Mouse (Mus musculus): ENCODE results near the gene Chka.

Chka gene

GRCm38 (mm10) chr19:3889096-3889495 lies 37.5 kb downstream of the Chka start:
- no peak for DNase-seq (ENCODE audit: low read depth, low spot score)

GRCm38 (mm10) chr19:3890181-3890580 lies 38.6 kb downstream of the Chka start:
- no peak for DNase-seq (ENCODE audit: low read depth, low spot score)

GRCm38 (mm10) chr19:3893545-3894116 lies 42.1 kb downstream of the Chka start:
- no peak for DNase-seq (ENCODE audit: low read depth, low spot score)

- no peak for DNase-seq (ENCODE audit: low read depth, low spot score)
Observed at GRCm38 (mm10) chr19:3894294-3894693, 42.7 kb downstream of the Chka start.

GRCm38 (mm10) chr19:3895171-3895631 lies 43.6 kb downstream of the Chka start:
- no peak for DNase-seq (ENCODE audit: low read depth, low spot score)

GRCm38 (mm10) chr19:3896208-3896607 lies 44.6 kb downstream of the Chka start:
- DNase-seq (ENCODE audit: low read depth, low spot score) = no peak

- no peak for DNase-seq (ENCODE audit: low read depth, low spot score)
Observed at GRCm38 (mm10) chr19:3897557-3897956, 46.0 kb downstream of the Chka start.

GRCm38 (mm10) chr19:3898952-3899351 lies 47.4 kb downstream of the Chka start:
- no peak for DNase-seq (ENCODE audit: low read depth, low spot score)

GRCm38 (mm10) chr19:3899618-3900017 lies 48.0 kb downstream of the Chka start:
- DNase-seq (ENCODE audit: low read depth, low spot score) = no peak

- no peak for DNase-seq (ENCODE audit: low read depth, low spot score)
Observed at GRCm38 (mm10) chr19:3902966-3903365, 51.4 kb downstream of the Chka start.

- peak; percentile 26 for DNase-seq (ENCODE audit: low read depth, low spot score)
Observed at GRCm38 (mm10) chr19:3903648-3904362, 52.2 kb downstream of the Chka start.

- no peak for DNase-seq (ENCODE audit: low read depth, low spot score)
Observed at GRCm38 (mm10) chr19:3904363-3904675, 52.7 kb downstream of the Chka start.

- no peak for DNase-seq (ENCODE audit: low read depth, low spot score)
Observed at GRCm38 (mm10) chr19:3905261-3905969, 53.8 kb downstream of the Chka start.

- no peak for DNase-seq (ENCODE audit: low read depth, low spot score)
Observed at GRCm38 (mm10) chr19:3906326-3906725, 54.8 kb downstream of the Chka start.

GRCm38 (mm10) chr19:3906795-3907786 lies 55.5 kb downstream of the Chka start, which contains the start of gene Tcirg1:
Gene Tcirg1, minus strand, starts transcription at chr19:3907133.
- DNase-seq (ENCODE audit: low read depth, low spot score) = no peak

GRCm38 (mm10) chr19:3907876-3908660 lies 56.5 kb downstream of the Chka start:
- DNase-seq (ENCODE audit: low read depth, low spot score) = no peak

- DNase-seq (ENCODE audit: low read depth, low spot score) = no peak
Observed at GRCm38 (mm10) chr19:3910206-3910605, 58.6 kb downstream of the Chka start.

- DNase-seq (ENCODE audit: low read depth, low spot score) = peak; percentile 90
Observed at GRCm38 (mm10) chr19:3912337-3913204, 61.0 kb downstream of the Chka start, which contains the start of gene Ndufs8. Gene Ndufs8, minus strand, starts transcription at chr19:3912774.

GRCm38 (mm10) chr19:3913692-3914091 lies 62.1 kb downstream of the Chka start:
- DNase-seq (ENCODE audit: low read depth, low spot score) = no peak

GRCm38 (mm10) chr19:3914535-3914934 lies 63.0 kb downstream of the Chka start:
- DNase-seq (ENCODE audit: low read depth, low spot score) = no peak
